Mouse (Mus musculus) heart, adult 11 months (tissue): Measurements from ENCODE around the gene Fbxw11.

Experiments used
- DNase-seq: peaks from one replicate; pipeline ENCODE4 v3.0.0; 2022

Gene Fbxw11

DNA sequence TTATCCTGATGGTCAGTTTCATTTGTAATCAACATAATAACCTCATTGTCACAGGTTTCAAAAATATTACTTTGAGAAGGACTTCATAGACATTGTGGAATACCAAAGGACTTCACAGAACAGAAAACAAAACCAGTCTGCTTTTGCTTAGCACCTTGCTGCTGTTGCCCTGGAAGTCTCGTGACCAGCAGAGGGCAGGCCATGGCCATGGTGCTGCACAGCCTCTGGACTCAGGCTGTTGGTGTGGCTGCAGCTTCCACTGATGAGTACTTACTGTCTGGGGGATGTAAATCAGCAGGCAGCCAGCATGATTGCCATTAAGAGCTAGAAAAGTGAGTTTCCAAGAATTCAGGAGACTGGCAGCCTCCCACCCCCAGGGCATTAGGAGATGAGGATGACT, 16.8 kb upstream of the Fbxw11 start:
- peak; percentile 92 for DNase-seq

DNA sequence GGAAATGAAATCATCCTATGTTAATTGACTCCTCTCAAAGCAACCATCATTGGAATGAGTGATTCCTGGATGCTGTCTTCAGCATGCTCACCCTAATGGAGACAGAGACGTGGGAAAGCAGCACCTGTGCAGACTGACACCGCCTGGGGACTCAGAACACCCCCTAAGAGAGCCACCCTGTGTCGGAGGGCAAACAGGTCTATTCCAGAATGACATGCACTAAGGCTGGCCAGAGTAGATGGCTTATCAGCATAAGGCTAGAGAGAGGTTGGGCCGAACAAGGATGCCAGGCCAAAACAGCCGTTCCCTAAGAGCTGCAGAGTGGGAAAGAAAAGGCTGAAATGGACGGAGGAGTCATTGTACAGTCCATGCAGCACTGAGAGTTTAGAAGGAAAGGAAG, 16.4 kb upstream of the Fbxw11 start:
- DNase-seq, result peak; percentile 82

DNA sequence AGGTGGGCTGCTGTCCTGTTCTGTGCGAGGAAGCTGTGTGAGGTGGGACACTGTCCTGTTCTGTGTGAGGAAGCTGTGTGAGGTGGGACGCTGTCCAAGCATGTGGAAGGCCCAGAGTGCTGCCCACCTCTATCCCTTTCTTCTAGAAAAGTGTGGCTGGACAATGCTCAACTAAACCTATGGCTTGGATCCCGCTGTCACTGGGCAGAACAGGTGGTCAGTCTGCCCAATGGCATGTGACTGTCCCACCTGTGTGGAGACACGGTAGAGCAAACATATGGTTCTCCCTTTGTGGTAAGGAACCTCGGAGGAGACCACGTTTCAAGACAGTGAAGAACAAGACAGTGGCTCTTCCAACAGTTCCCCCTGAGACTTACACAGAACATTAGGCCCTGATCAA, 14.6 kb upstream of the Fbxw11 start:
- DNase-seq, result peak; percentile 81

DNA sequence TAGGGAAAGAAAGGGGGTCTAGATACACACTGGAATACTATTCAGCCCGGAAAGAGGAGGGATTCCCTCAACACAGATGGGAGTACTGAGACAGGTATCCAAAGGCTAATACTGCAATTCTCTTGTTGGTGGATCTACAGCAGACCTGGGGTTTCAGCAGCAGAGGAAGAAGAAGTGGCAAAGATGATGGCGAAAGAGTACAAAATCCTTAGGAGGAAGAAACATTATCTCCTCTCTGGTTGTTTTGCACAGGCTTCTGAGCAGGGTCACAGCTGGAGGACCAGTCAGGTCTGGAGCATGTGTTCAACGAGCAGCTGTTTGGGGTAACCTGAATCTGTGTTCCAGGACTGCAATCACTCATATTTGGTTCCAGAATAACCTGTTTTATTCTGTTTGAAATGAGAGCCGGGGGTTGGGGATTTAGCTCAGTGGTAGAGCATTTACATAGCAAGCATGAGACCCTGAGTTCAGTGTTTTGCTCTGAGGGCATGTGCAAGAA, 12.8 kb upstream of the Fbxw11 start:
- peak; percentile 79 for DNase-seq

DNA sequence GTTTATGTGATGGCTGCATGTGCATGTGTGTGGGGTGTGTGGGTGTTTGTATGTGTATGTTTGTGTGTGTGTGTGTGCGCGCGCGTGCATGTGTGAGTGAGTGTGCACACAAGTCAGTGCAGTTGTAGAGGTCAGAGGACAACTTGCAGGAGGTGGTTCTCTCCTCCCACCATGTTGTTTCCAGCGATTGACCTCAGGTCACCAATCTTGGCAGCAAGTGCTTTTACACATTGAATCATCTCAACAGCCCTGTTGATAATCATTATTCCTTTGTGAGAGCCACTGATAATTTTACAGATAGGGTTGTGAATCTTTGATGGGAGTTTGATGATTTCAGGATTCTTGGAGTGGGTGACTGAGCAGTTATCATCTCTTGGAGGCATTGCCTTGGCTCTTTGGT, 9.9 kb upstream of the Fbxw11 start:
- DNase-seq, result no peak

DNA sequence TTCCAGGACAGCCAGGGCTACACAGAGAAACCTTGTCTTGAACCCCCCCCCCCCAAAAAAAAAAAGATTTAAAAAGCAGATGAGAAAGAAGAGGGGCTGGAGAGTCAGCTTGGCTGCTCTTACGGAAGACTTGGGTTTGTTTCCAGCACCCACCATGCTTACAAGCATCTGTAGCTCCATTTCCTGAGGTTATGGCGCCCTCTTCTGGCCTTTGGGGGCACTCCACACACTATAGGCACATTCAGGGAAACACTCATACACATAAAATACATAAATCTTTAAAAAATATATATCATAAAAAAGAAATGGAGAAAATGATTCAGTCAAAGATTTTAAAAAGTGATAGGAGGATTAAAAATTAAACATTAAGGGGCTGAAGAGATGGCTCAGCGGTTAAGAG, 9.0 kb upstream of the Fbxw11 start:
- DNase-seq, result no peak

DNA sequence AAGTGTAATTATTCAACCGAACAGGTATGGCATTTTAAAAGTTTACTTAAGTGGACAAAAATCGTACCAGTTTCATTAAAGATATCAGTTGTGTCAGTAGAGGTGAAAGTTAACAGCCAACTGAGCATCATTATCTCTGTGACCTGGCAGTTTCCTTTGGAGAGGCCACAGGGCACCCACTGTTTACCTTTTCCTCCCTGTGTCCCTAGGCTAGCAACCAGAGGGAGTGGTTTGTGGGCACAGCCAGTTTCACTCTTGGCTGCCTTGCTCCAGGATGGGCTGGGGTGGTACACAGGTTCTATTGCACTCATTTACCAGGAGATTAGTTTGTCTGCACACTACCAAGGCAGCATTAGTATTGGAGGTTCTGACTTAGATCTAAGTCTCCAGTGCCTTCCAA, 8.4 kb upstream of the Fbxw11 start:
- DNase-seq, result no peak

DNA sequence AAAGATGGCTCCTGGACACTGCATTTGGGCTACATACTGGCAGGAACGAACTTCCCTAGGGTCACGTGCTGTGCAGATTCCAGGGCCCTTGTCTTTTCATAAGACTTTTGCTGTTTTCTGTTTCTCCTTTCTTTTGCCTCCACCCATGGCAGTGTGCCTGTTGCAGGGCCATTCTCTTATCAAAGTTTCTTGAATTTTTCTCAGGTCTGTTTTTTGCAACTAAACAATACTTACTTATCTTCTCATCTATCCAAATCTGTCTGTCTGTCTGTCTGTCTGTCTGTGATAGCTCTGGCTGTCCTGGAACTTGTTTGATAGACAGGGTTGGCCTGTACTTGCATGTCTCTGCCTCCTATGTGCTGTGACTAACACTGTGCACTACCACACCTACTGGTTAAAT, 7.7 kb upstream of the Fbxw11 start:
- no peak for DNase-seq

DNA sequence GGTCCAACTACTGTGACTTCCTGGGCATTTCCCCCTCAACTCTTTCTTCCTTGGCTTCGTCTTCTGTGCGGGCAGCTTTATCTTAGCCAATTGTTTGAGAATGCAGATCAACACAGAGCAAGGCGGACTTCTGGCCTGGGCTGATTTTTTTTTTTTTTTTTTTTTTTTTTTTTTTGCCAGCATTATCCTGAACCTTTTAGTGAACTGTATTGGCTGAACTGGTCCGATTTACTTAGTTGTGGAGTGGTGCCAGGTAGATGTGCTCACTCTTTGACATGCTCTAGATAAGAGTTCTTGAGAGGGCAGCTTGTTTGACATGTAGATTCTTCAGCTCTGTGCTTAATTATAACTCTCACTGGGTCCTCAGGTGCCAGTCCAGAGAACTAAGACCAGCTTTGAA, 6.2 kb upstream of the Fbxw11 start:
- no peak for DNase-seq

DNA sequence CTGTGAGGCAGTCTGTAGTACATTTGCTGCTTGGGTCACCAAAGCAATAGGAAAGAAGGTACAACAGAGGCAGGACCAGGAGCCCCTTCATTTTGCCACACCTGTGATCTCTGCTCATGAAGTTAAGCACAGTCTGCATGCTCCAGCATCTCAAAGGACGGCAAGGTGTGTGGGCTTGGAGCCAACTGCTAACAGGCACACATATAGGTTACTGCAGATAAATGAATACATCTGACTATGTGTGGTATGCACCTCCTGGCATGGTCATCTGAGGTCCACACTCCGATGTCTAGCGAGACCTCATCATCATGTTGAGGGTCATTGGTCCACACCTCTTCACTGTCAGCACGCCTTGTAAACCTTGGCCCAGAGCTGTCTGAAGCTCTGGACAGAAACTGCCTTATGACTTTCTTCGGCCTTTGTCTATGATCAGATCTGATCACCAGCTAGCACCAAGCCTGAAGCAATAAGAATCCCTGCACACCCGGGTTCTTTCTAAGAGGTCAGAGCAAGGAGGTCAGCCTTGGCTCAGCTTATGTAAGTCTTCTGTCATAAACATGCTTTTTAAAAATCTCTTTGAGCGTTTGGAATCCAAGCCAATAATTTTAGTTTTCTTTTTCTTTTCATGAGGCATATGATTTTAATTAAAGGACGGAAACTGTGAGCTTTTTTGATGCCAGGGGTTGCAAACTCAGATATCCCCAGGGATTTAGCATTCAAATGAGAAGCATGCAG, 3.8 kb upstream of the Fbxw11 start:
- no peak for DNase-seq

DNA sequence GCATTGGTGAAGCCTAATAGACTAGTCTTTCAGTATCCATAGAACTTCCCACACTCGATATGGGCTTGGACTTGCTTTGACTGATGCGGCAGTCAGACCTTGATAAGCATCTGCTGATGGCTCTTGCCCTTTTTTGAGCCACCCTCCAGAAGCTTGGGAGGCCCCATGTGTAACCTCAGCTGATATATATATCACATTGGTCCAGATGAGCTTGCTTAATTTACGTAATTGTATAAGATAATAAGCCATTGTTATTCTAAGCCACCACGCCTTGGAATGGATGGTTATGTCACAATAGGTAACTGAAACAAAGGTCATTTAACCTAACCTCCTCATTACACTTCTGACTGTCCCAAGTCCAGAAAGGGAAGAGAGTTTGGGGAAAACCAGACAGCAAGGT, 1.9 kb upstream of the Fbxw11 start:
- no peak for DNase-seq

DNA sequence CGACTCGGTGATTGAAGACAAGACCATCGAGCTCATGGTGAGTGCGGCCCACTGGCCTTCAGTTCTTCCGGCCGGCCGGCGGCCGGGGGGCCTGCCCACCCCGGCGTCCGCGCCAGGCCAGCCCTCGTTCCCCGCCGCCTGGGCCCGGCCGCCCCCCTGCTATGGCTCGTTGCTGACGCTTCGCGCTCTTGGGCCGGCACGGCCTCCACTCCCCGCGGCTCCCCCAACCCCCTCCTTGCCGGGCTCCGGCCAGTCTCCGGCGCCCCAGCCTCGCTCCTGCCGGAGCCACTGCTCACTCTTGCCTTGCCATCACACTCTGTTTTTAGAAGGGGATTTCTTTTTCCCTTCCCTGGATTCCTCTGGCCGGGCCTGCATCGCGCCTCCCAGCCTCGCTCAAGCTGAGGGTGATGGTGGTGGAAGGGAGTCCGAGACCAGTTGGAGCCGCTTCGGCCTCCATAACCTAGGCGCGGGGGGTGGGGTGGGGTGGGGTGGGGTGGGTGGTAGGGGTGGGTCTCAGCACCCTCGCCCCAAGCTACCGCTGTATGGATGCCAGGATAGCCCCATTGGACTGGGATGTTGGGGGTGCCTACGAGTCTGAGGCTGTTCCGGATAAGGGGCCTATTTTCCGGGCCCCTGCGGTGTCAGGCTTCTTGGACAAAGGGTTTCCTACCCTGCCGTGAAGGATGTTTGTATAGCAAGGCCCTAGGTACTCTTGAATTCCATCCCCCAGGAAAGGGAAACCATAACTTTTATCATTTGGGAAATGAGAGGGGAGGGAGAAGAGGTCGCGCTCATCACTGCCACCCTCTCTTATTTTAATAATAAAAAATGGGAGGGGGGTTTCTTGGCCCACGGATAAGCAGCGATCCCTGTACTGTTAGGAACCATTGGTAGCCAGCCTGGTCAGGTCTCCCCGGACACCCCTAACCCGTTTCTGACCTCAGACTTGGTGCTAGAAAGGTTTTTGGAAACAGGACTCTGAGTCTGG, 669 bp downstream of the Fbxw11 start:
- peak; percentile 95 for DNase-seq

DNA sequence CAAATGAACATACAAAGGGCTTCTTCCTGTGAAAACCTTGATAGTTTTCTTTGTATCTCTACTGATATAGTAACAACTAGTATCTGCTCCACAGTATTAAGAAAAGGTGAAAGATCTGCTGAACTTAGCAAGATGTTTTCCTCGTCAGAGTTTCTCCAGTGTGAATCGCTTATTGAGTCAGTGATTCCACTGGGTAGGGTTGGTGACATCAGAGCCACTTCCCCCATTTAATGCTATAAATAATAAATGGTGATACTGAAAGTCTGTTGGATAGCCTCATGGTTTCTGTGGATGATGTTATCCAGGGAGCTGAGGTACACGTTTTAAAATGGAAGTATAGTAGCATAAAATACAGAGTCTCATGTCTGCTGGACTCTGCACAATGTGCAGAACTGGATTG, 1.5 kb downstream of the Fbxw11 start:
- DNase-seq, result no peak

DNA sequence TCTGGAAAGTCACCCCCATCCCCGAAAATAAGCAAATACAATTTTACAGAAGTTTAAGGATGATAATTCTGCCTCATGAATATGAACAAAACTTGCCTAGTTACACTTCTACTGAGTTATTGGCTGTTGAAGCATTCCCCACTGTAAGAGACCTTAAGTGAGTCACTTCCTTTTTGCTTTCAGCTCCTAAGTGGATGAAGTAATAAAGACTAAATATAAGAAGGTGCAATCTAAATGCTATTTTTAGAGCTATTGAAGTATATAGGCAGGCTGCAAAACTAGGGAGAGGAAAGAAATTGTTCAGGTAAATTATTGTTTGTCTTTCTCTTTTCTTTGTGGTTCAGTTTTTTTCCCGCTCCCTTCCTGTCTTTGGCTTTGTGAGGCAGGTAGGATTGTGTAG, 4.7 kb downstream of the Fbxw11 start:
- no peak for DNase-seq

DNA sequence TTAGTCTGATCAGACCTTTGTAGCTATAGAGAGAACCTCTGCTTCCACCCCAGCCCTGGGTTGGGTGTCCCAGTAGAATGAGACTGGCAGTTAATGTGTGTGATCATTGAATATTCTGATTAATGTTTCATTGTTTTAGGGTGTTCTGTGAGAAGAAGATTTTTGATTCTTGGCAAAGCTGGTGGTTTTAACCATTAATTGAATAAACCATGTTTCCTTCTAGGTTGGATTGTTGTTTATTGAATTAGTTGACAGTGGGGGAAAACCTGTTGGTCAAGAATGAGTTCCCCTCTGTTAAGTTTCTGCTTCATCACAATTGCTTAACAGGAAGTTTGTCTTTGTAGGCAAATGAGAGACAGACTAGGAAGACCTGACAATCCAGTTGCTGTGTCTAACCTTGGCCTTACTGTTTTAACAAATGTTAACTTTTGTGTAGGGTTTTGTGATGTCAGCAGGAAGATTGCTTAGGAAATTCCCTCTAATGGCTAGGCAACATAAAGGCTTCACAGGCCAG, 7.8 kb downstream of the Fbxw11 start:
- DNase-seq, result no peak

DNA sequence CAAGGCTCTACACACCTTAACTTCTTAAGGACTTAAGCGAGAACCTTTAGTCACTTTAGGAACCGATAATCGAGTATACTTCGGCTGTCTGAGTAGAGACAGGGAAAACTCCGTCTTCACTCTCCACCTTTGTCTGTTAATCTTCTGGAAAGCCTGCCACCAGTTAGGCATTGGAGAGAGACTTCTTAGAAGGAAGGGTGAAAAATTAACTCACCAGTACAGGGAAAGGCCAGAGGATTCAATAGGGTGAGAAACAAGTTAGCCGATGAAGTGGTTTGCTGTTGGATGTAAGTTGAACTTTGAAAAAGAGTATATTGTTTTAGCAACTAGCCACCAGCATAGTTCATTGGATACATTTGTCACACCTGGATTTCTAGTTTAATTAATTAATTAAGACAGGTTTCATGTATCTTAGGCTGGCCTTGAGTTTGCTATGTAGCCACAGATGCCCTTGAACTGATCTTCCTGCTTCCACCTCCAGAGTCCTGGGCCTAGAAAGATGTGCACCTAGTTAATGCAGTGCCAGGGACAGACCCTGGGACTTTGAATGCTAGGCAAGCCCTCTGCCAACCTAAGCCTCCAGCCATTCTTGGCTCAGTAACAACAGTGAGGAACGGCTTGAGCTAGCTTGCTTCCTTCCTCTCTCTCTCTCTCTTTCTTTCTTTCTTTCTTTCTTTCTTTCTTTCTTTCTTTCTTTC, 8.5 kb downstream of the Fbxw11 start:
- DNase-seq, result no peak

DNA sequence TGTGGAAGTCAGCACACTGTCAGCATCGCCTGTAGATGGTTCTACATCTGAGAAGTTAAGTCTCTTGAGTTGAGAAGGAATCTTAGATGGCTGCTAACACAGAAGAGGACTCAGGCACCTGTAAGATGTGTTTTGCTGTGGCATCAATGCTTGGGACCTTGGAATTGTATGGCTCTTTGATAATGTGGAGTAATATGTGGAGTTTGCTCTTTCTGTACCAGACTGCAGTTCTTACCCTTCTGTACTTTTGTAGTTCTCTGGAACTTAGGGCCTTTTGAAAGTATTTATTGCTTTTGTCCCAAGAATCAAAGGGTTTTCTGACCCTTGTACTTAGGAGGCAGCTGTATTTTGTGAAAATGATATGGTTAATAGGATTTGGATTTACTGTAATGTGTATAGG, 9.2 kb downstream of the Fbxw11 start:
- DNase-seq, result no peak

DNA sequence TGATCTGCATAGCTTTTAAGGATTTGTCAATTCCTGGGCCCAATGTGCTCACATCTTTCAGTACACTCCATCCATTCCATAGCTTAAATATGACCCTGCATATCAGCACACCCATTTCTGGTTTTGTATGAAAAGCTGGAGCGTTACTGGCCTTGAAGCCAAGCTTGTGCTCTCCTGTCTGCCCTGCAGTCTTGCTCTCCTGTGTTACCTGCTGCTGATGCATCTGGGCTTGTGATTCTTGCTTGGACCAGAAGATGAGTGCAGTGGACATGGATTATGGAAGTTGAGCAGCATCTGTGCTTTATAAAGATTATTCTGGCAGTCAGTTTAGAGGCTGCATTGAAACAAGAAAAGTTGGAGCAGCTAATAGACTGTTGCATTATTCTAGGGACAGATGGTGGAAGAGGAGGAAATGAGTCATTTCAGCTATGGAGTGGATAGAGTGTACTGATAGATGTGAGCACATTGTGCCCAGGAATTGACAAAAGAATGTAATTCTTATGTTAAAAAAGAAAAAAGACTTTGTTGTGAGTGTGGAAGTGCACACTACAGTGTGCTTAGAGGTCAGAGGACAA, 19.6 kb downstream of the Fbxw11 start:
- no peak for DNase-seq

DNA sequence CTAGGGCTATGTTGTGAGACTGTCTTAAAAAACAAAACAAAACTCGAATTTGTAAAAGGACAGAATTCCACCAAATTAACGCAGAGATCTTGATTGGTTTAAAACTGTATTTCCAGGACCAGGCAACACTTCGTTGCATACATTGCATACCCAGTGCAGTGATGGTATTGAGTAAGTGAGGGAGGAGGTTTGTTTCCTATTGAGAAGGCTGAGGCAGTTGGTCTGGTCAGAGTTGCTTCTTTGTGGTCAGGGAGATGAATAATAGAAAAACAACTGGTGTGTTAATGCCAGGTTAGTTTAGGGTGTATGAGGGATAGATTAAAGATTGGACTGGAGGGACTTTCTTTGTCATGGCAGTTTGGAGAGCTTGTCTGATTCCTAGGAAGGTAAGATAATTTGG, 23.1 kb downstream of the Fbxw11 start:
- no peak for DNase-seq

DNA sequence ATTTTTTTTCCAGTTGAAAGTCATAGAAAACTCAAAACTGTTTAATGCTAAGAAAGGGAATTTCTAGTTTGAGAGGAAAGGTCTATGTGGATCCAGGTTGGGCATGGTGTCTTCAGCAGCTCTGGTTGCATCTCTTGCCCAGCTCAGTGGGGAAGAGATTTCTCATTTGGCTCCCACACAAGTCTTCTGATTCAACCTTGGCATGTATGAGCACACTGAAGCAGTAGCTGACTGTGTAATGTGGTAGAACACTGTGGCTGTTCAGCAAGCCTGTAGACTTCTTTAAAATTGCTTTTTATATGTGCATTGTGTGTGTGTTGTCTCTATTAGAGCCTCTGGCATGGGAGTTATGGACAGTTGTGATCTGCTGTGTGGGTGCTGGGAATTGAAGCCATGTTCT, 24.5 kb downstream of the Fbxw11 start:
- no peak for DNase-seq

DNA sequence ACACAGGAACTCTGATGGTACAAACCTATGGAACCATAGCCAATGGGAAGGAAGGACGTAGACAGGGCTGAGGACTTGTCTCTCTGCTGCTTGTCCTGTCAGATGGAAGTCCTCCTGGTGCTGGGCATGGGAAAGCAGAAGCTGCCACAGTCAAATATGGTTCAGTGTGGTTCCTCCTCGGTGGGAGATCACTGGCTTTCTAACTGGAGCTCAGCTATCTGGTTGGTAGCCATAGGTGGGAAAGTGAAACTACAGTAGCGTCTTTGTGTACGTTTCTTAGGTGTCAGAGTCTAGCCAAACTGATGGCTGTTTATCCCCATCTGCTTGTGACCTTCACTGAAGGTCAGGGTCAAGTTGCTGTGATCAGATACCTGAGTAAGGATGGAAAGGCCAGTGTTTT, 29.0 kb downstream of the Fbxw11 start:
- DNase-seq, result no peak

DNA sequence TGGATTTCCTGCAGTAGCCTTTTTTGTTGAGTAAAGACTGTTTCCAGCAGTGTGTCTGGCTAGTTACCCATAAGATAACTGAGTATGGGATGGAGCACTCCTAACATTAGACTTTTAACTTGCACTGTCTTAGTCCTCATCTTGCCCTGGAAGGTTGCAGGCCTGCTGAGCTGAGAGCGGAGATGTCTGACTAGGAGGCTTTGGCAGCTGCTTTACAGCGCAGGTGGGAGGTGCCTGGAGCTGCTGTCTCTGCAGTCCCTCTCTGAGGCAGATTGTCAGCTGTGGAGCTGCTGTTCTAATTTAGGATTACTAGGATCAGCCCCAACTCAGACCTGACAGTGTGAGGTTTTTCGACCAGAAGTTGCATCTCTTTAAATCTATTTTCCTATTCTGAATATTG, 34.3 kb downstream of the Fbxw11 start:
- DNase-seq, result peak; percentile 91

DNA sequence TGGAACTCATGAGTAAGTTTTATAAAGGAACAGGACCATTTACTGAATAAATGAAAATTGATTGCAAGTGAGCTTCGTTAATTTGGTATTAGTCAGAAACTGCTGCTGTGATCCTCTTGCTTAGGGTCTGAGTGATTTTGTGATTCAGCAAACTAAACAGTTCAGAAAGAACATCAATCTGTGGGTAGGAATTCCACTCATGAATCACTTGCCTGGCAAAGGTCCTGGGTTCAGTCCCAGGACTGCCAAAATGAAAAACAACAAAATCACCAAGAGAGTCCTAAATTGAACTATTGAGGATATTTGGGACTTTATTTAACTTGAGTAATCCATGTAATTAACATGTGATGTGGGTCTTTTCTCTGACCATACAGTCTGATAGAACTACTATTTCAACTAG, 35.3 kb downstream of the Fbxw11 start:
- DNase-seq, result peak; percentile 59
